Mouse (Mus musculus): ENCODE results near the gene Olfr980.

DNA sequence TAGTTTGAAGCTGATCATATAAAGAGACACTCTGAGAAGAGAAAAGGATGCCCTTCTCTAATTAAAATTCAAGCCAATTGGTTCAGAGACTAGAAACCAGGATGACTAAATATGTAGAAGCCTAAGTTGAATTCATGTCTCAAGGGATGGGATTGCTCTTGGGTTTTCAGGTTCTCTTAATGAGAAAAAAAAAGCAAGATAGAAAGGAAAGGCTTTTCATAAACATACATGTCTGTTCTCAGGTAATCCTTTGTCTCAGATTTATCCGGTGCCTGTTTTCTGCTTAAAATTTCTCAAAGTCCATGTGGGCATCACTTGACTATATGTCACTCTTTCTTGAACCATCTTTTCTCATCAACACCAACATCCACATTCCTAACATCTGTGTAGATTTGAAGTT lies 6.0 kb downstream of the Olfr980 start, which contains the start of gene Olfr979:
- TF ChIP-seq FLI1 (IDR thresholded peaks at IDR 0.05; ENCODE audit: low read length) (no peak), GATA1 (IDR thresholded peaks at IDR 0.05; ENCODE audit: borderline replicate concordance, low read length) (no peak)

Measured in megakaryocyte, embryonic 14.5 days (primary cell).